Mouse (Mus musculus): Measurements from ENCODE around the gene Pcyt1a.

DNA sequence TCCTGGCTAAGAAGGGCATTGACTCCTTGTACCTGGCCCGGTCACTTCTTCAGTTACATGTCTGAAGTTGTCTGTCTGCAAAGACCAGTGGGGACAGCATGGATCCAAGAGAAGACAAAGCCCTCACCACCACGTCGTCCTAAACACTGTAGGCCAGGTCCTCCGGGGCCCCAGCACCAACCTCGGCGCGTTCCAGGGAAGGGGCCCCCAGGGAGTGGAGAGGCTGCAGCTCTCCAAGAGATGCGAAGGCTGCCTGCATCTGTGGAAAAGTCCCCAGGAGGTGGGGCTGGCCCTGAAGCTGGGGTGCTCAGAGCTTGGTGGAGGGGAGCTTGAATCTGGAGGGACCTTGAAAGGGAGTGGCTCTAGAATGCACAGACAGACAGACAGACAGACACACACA, 75.6 kb downstream of the Pcyt1a start:
- TF ChIP-seq POLR2A (IDR thresholded peaks at IDR 0.05; ENCODE audit: borderline replicate concordance, control insufficient read depth, low read depth, low read length) = no peak
- no peak for TF ChIP-seq CTCF (IDR thresholded peaks at IDR 0.05; ENCODE audit: control insufficient read depth, insufficient read depth, low read length)

All from bone marrow, adult 2 months (tissue).